Mouse (Mus musculus) midbrain, embryonic 11.5 days (tissue): Measurements from ENCODE around the gene Kcna6. TPM values are rescaled to one million over a fixed set of nuclear protein-coding genes. Genes with fewer than 3 reads are reported as not detected.

Experiments used
- polyA plus RNA-seq: library from polyadenylated mRNA; unstranded; fragments of >200 nt; fragmentation: Nextera tagmentation; extraction: Ambion mirVana; gene quantifications from 2 replicates; pipeline ENCODE4 v1.2.1, GENCODE M21; 2014

Gene Kcna6
- polyA plus RNA-seq, 1 experiment from 2014 or later: 4.0 TPM

Other genes with a start within 250 kb of the Kcna6 start
- 3.8 and 4.5 TPM in 2 replicates for gene Kcna5, start 205.3 kb downstream of the Kcna6 start, polyA plus RNA-seq
- gene Kcna1, start 94.3 kb downstream of the Kcna6 start, polyA plus RNA-seq: 0.66 and 0.74 TPM in 2 replicates
- 194 and 196 TPM in 2 replicates for gene Ndufa9, start 108.5 kb upstream of the Kcna6 start, polyA plus RNA-seq
- gene Akap3, start 112.4 kb upstream of the Kcna6 start, polyA plus RNA-seq: 0.06 and 0.08 TPM in 2 replicates
- 0.11 TPM in 1 of 2 replicates, not detected in the other for gene Dyrk4, start 181.2 kb upstream of the Kcna6 start, polyA plus RNA-seq
- 82.3 and 87.5 TPM in 2 replicates for gene Rad51ap1, start 198.9 kb upstream of the Kcna6 start, polyA plus RNA-seq
- gene D6Wsu163e, start 199.3 kb upstream of the Kcna6 start, polyA plus RNA-seq: 19.4 and 21.5 TPM in 2 replicates